10 mouse cellular contexts compared by ENCODE assay signal in the genomic region with DNA sequence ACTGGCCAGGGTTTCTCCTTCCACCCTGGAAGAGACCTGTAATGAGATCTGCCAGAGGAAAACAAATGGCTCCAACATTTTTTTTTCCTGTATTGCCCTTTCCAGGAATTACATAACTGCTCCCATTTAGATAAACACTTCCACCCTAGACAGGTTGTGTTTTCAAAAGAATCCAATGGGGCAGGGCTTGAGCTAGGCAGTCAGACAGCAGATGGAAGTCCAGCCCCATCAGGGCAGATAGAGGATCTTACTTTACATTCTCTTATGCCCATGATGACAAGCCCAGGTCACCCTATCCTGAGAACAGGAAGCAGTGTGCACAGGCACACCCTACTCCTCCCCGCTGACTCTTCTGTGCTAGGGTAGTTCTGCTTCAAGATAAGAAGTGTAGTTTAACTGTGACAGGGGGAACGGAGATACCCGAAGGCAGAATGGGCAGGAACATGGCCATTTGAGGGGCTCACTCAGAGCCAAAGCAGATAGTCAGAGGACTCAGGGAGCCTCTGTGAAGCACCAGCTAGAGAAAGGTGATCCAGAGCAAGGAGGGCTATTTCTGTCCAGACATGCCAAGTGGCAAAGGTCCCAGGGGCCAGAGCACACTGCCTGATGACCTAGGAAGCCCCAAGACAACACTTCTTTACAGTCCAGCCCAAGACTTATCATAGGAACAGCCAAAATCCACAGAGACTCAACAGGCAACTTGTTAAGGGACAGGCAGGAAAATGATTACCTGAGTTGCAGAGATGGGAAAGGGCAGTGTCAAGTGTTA. TPM values are rescaled to one million over a fixed set of nuclear protein-coding genes. Genes with fewer than 3 reads are reported as not detected.
DNase-seq lines count a peak whose midpoint lies in the region; ATAC-seq and TF ChIP-seq lines count a peak whose summit lies in the region.
"Had no signal": no experiment of that assay in that cellular context is flagged by ENCODE, and none has a peak within 500 bp of the region (broad histone marks: within the 10 kb centered on the region; RNA-seq: fewer than 3 reads in every experiment).

No protein-coding gene starts in this region.

- TF ChIP-seq EP300 in liver, postnatal 0 days (IDR thresholded peaks at IDR 0.05; ENCODE audit: low read depth) = no peak

- no peaks in the 10 kb centered on the region for H3K27me3 ChIP-seq in liver, postnatal 0 days (ENCODE audit: insufficient read depth, low read length)

- H3K36me3 ChIP-seq in liver, postnatal 0 days (replicated peaks; ENCODE audit: insufficient read depth, low read length) = no peaks in the 10 kb centered on the region

- no peaks in the 10 kb centered on the region for H3K9me3 ChIP-seq in liver, postnatal 0 days (ENCODE audit: low read length)

- intact Hi-C loops in gastrocnemius, adult 2 months (cut with DNase I) = no loop called here

- no peak for TF ChIP-seq CTCF in gastrocnemius, adult 2 months (IDR thresholded peaks at IDR 0.05)
- no peak for TF ChIP-seq CTCF in liver, postnatal 0 days (IDR thresholded peaks at IDR 0.05; ENCODE audit: low read depth)

- H3K4me3 ChIP-seq in gastrocnemius, adult 2 months = 0 out of 2 replicates have a peak overlapping the region, but pooled peaks have one; percentile 16
- no peak overlapping the region for H3K4me3 ChIP-seq in liver, postnatal 0 days (ENCODE audit: low read depth, low read length)

- H3K27ac ChIP-seq in gastrocnemius, adult 2 months = peak overlapping the region; percentile 88
- no peak overlapping the region for H3K27ac ChIP-seq in liver, postnatal 0 days (ENCODE audit: low read depth)

- no peak overlapping the region for H3K4me2 ChIP-seq in liver, postnatal 0 days (ENCODE audit: low read depth, low read length)
- H3K4me2 ChIP-seq: midbrain, embryonic 11.5 days had no signal

- peak; percentile 85 for DNase-seq in gastrocnemius, adult 2 months
- no peak for DNase-seq in gastrocnemius, postnatal 4 days (ENCODE audit: low spot score in 2 of 2)
- peak; percentile 98 for DNase-seq in MEL-GATA-1-ER (ENCODE audit: extremely low read depth, low read depth)
- no peak for DNase-seq in liver, postnatal 0 days
- DNase-seq in adrenal gland, adult 18-20 months (ENCODE audit: low spot score in 2 of 2) = no peak
- DNase-seq in right cerebral cortex, postnatal 10 days (ENCODE audit: low spot score in 2 of 2) = no peak
- no peak for DNase-seq in layer of hippocampus, adult 11-12 months (ENCODE audit: low spot score)
- DNase-seq: kidney, adult 2 months had no signal

- H3K9ac ChIP-seq in liver, postnatal 0 days (replicated peaks) = no peak overlapping the region

- ATAC-seq in erythroid progenitor cell, adult 5-6 weeks (replicated peaks; ENCODE audit: low FRiP score, poor library complexity, severe bottlenecking) = 0 out of 2 replicates have a peak, but pooled peaks have one; percentile 33
- ATAC-seq in liver, postnatal 0 days = peak; percentile 63

- peaks cover 9% of the 10 kb centered on the region for H3K4me1 ChIP-seq in liver, postnatal 0 days (ENCODE audit: insufficient read depth)

- 46% methylated on average over 3 of the region's 3 CpGs for WGBS in liver, postnatal 0 days (ENCODE audit: insufficient replicate concordance)

RNA-seq across cellular contexts. Expression of a gene that starts 41.1 kb away (rescaled TPM):
- total RNA-seq in gastrocnemius, adult 2 months (2021) = 10 to 100 TPM; 20.6 to 47.1 TPM
- total RNA-seq in gastrocnemius, postnatal 4 days (2021) = 100 to 1,000 TPM; 356 to 404 TPM
- total RNA-seq in erythroid progenitor cell, adult 5-6 weeks (2015; ENCODE audit: low replicate concordance) = 1.3 TPM in 1 of 2 replicates, not detected in the other
- 0.13 TPM in 1 of 2 replicates, not detected in the other for total RNA-seq in erythroid progenitor cell, adult 5-6 weeks (2017; ENCODE audit: low replicate concordance)
- polyA plus RNA-seq in liver, postnatal 0 days (2015; fragmentation: Nextera tagmentation; extraction: Ambion mirVana) = 3.8 and 4.4 TPM in 2 replicates
- total RNA-seq in adrenal gland, adult 18-20 months (2021) = 10 to 100 TPM; 19.6 to 29.9 TPM

Comparison
In these comparisons a context has a peak if more than half of its experiments do, and no peak if none do; other contexts are left out.
1. DNase-seq: peak in gastrocnemius, adult 2 months (single experiment) and MEL-GATA-1-ER (single experiment); none in gastrocnemius, postnatal 4 days (0 of 2), liver, postnatal 0 days (single experiment), adrenal gland, adult 18-20 months (0 of 2), right cerebral cortex, postnatal 10 days (0 of 2) and layer of hippocampus, adult 11-12 months (single experiment).
2. RNA of a gene that starts 41.1 kb away (total RNA-seq): 356 to 404 TPM in gastrocnemius, postnatal 4 days, 20.6 to 47.1 TPM in gastrocnemius, adult 2 months and 19.6 to 29.9 TPM in adrenal gland, adult 18-20 months; 0.13 to 1.3 TPM in erythroid progenitor cell, adult 5-6 weeks; every median in the first group is over 4 times any median in the second.